Mouse (Mus musculus): Measurements from ENCODE around the gene Iqgap3. TPM values are rescaled to one million over a fixed set of nuclear protein-coding genes. Genes with fewer than 3 reads are reported as not detected.

The Iqgap3 gene
- polyA plus RNA-seq, 1 experiment from 2014 or later: 19.5 TPM

GRCm38 (mm10) chr3:88132492-88132891 is 50.7 kb downstream of the Iqgap3 start:
- Histone ChIP-seq H3K27me3 (ENCODE audit: insufficient read depth, poor library complexity, severe bottlenecking) (no peaks in the 10 kb centered on the region), H3K36me3 (no peaks in the 10 kb centered on the region), H3K4me3 (no peak overlapping the region), H3K4me1 (replicated peaks) (peaks cover 15% of the 10 kb centered on the region), H3K27ac (no peak overlapping the region), H3K9me3 (no peaks in the 10 kb centered on the region)
- 75% methylated on average over 2 of the region's 2 CpGs for WGBS
- no peak for DNase-seq (ENCODE audit: low spot score)

GRCm38 (mm10) chr3:88133187-88133771 is 51.5 kb downstream of the Iqgap3 start:
- Histone ChIP-seq H3K4me1 (replicated peaks) (peaks cover 22% of the 10 kb centered on the region), H3K27me3 (ENCODE audit: insufficient read depth, poor library complexity, severe bottlenecking) (no peaks in the 10 kb centered on the region), H3K36me3 (no peaks in the 10 kb centered on the region), H3K9me3 (no peaks in the 10 kb centered on the region), H3K27ac (peak overlapping the region; percentile 29; the same call in 1 of the 2 replicates), H3K4me3 (no peak overlapping the region)
- 65% methylated on average over 4 of the region's 4 CpGs for WGBS
- DNase-seq (ENCODE audit: low spot score): no peak

- no peaks in the 10 kb centered on the region for H3K36me3 ChIP-seq
- peaks cover 25% of the 10 kb centered on the region for H3K27me3 ChIP-seq (ENCODE audit: insufficient read depth, poor library complexity, severe bottlenecking)
- H3K27ac ChIP-seq: no peak overlapping the region
- WGBS: 85% methylated on average over 9 of the region's 9 CpGs
- DNase-seq (ENCODE audit: low spot score): no peak
- peaks cover 52% of the 10 kb centered on the region for H3K4me1 ChIP-seq (replicated peaks)
- no peak overlapping the region for H3K4me3 ChIP-seq
- no peaks in the 10 kb centered on the region for H3K9me3 ChIP-seq
These were observed 54.6 kb downstream of the Iqgap3 start for GRCm38 (mm10) chr3:88136346-88136745.

GRCm38 (mm10) chr3:88136945-88137494 is 55.2 kb downstream of the Iqgap3 start:
- no peak overlapping the region for H3K4me3 ChIP-seq
- H3K4me1 ChIP-seq (replicated peaks): peaks cover 59% of the 10 kb centered on the region
- H3K9me3 ChIP-seq: no peaks in the 10 kb centered on the region
- DNase-seq (ENCODE audit: low spot score): no peak
- H3K36me3 ChIP-seq: no peaks in the 10 kb centered on the region
- WGBS: 77% methylated on average over 4 of the region's 4 CpGs
- H3K27ac ChIP-seq: peak overlapping the region; percentile 89
- peaks cover 29% of the 10 kb centered on the region for H3K27me3 ChIP-seq (ENCODE audit: insufficient read depth, poor library complexity, severe bottlenecking)

GRCm38 (mm10) chr3:88137821-88138220 is 56.0 kb downstream of the Iqgap3 start:
- no peak for DNase-seq (ENCODE audit: low spot score)
- H3K27me3 ChIP-seq (ENCODE audit: insufficient read depth, poor library complexity, severe bottlenecking): peaks cover 29% of the 10 kb centered on the region
- H3K4me1 ChIP-seq (replicated peaks): peaks cover 67% of the 10 kb centered on the region
- WGBS: 20% methylated on average over 3 of the region's 3 CpGs
- peak overlapping the region; percentile 89 for H3K27ac ChIP-seq
- no peaks in the 10 kb centered on the region for H3K9me3 ChIP-seq
- no peaks in the 10 kb centered on the region for H3K36me3 ChIP-seq
- peak overlapping the region; percentile 69 for H3K4me3 ChIP-seq

GRCm38 (mm10) chr3:88138336-88139242 is 56.8 kb downstream of the Iqgap3 start:
- WGBS: under 1% methylated on average over 32 of the region's 32 CpGs
- Histone ChIP-seq H3K36me3 (no peaks in the 10 kb centered on the region), H3K4me1 (replicated peaks) (peaks cover 69% of the 10 kb centered on the region), H3K9me3 (no peaks in the 10 kb centered on the region), H3K27me3 (ENCODE audit: insufficient read depth, poor library complexity, severe bottlenecking) (peaks cover 29% of the 10 kb centered on the region), H3K4me3 (peak overlapping the region; percentile 69), H3K27ac (peak overlapping the region; percentile 89)
- peak; percentile 95 for DNase-seq (ENCODE audit: low spot score)

- DNase-seq (ENCODE audit: low spot score): no peak
- Histone ChIP-seq H3K27me3 (ENCODE audit: insufficient read depth, poor library complexity, severe bottlenecking) (peaks cover 29% of the 10 kb centered on the region), H3K36me3 (no peaks in the 10 kb centered on the region), H3K4me1 (replicated peaks) (peaks cover 75% of the 10 kb centered on the region), H3K9me3 (no peaks in the 10 kb centered on the region), H3K27ac (peak overlapping the region; percentile 89), H3K4me3 (peak overlapping the region; percentile 69)
- WGBS: 19% methylated on average over 25 of the region's 25 CpGs
These were observed 57.7 kb downstream of the Iqgap3 start for GRCm38 (mm10) chr3:88139243-88140177.

GRCm38 (mm10) chr3:88140178-88140902 is 58.6 kb downstream of the Iqgap3 start:
- WGBS: 25% methylated on average over 11 of the region's 11 CpGs
- H3K9me3 ChIP-seq: no peaks in the 10 kb centered on the region
- H3K27me3 ChIP-seq (ENCODE audit: insufficient read depth, poor library complexity, severe bottlenecking): peaks cover 29% of the 10 kb centered on the region
- 0 out of 2 replicates have a peak overlapping the region, but pooled peaks have one; percentile 5 for H3K4me3 ChIP-seq
- no peaks in the 10 kb centered on the region for H3K36me3 ChIP-seq
- H3K4me1 ChIP-seq (replicated peaks): peaks cover 84% of the 10 kb centered on the region
- peak overlapping the region; percentile 93 for H3K27ac ChIP-seq
- peak; percentile 13 for DNase-seq (ENCODE audit: low spot score)

GRCm38 (mm10) chr3:88140903-88141430 is 59.2 kb downstream of the Iqgap3 start:
- H3K4me1 ChIP-seq (replicated peaks): peaks cover 90% of the 10 kb centered on the region
- 51% methylated on average over 6 of the region's 6 CpGs for WGBS
- no peak for DNase-seq (ENCODE audit: low spot score)
- peak overlapping the region; percentile 70; the same call in 1 of the 2 replicates for H3K4me3 ChIP-seq
- H3K36me3 ChIP-seq: no peaks in the 10 kb centered on the region
- H3K27ac ChIP-seq: peak overlapping the region; percentile 93
- peaks cover 29% of the 10 kb centered on the region for H3K27me3 ChIP-seq (ENCODE audit: insufficient read depth, poor library complexity, severe bottlenecking)
- no peaks in the 10 kb centered on the region for H3K9me3 ChIP-seq

GRCm38 (mm10) chr3:88141439-88141786 is 59.6 kb downstream of the Iqgap3 start:
- H3K27ac ChIP-seq: peak overlapping the region; percentile 93
- H3K27me3 ChIP-seq (ENCODE audit: insufficient read depth, poor library complexity, severe bottlenecking): peaks cover 29% of the 10 kb centered on the region
- H3K36me3 ChIP-seq: no peaks in the 10 kb centered on the region
- peaks cover 95% of the 10 kb centered on the region for H3K4me1 ChIP-seq (replicated peaks)
- 12% methylated on average over 9 of the region's 9 CpGs for WGBS
- no peaks in the 10 kb centered on the region for H3K9me3 ChIP-seq
- no peak for DNase-seq (ENCODE audit: low spot score)
- peak overlapping the region; percentile 70 for H3K4me3 ChIP-seq

- no peaks in the 10 kb centered on the region for H3K9me3 ChIP-seq
- under 1% methylated on average over 52 of the region's 52 CpGs for WGBS
- peak within 1 kb of the TSS; percentile 70 for H3K4me3 ChIP-seq
- peaks cover 29% of the 10 kb centered on the region for H3K27me3 ChIP-seq (ENCODE audit: insufficient read depth, poor library complexity, severe bottlenecking)
- DNase-seq (ENCODE audit: low spot score): peak; percentile 93
- H3K4me1 ChIP-seq (replicated peaks): peaks cover 99% of the 10 kb centered on the region
- peak within 1 kb of the TSS; percentile 93 for H3K27ac ChIP-seq
- no peaks in the 10 kb centered on the region for H3K36me3 ChIP-seq
These were observed 60.2 kb downstream of the Iqgap3 start, which contains the start of gene Mef2d for GRCm38 (mm10) chr3:88141787-88142523. TSS of gene Mef2d (plus strand) at chr3:88142372.

Data from hindbrain, embryonic 10.5 days (tissue).